Mouse (Mus musculus) kidney, postnatal 36 days (tissue): ENCODE data around the gene Cerk.
"Not testable (repeated sequence)": the region's sequence is repeated elsewhere in the genome, so short reads cannot be mapped to it uniquely, and the experiment has no call there.

Source experiments
- DNase-seq, 2 experiments: peaks; one replicate each; pipeline ENCODE4 v3.0.0; 2021 to 2022; ENCODE audit warnings: mixed read lengths in 2 of 2

Cerk gene

DNA sequence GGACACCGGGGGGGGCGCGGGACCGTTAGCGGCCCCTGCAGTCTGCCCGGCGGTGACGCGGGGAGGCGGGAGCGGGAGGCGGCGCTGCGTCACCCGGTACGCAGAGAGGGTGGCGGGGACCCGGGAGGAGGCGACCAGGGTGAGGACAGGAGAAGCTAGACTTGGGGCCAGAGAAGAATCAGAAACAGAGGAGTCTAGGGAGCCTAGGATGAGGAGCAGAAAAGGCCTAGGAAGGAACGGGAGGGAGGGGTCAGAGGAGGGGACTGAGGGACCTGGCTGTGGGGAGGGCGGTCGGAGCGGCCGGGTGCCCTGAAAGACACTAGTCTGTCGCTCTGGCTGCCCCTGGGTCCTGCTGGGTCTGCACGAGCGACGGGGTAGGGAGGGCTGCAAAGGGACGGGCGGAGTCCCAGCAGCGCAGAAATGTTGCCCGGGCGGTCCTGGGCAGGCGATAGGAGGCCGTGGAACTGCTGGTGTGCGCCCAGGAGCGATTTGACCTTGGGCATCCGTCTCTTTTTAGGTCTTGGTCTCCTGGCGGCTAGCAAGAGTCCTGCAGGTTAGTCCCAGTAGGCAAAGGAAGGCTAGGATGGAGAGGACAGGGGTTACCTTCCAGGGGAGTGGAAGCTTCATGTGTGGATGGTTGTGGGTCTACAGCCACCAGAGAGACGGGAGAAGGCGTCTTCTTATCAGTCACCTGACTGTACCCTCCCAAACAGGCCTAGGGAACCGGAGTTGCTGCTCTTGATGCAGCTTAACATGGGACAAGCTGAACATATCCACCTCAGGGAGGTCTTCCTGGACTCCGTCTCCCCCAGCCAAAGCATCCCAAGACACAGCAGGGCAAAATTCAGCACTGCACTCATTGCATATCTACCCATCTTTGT lies at the start of gene Cerk:
TSS of gene Cerk (minus strand) at position 453 of the 881 bp plus-strand sequence.
- peak in 1 of 2 experiments; percentile 90 for DNase-seq

DNA sequence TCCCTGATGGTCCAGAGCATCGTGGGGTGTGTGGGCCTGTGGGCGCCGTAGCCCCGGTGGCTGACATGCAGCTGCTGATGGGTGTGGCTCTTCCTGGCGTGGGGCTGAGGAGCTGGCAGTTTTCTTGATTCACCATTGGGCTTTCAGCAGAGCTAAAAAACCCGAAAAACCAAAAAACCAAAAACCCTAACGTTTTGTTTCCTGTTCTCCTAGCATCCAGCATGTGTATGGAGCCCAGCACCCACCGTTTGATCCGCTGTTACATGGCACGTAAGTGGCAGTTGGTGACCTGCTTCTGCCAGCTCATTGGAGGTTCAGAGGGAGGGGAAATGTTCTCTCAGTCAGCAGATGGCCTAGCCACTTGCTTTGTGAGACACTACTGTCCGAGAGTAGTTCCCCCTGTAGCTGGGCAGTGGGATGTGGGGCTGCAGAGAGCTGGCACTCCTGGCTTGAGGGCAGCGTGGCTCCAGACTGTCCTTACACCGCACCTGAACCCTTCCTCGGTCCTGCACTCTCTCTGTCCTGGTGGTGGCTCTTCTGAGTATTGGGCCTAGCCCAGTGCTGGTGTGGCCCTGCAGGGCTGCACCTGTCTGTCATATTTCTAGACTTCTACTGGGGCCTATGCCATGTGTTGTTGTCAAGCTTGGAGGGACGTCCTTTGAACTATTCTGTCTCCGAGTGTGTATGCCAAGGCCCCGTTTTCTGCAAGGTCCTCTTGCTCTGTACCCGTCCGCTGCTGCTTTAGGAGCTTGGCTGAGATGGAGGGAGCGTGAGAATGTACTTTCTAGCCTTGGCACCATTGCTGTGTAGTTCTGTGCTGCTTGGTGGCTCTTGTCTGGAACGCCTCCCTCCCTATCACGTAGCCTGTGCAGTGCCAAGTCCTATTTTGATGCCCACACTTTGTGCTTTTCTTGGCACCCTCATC lies 48.8 kb upstream of the Cerk start:
- DNase-seq, result no peak

DNA sequence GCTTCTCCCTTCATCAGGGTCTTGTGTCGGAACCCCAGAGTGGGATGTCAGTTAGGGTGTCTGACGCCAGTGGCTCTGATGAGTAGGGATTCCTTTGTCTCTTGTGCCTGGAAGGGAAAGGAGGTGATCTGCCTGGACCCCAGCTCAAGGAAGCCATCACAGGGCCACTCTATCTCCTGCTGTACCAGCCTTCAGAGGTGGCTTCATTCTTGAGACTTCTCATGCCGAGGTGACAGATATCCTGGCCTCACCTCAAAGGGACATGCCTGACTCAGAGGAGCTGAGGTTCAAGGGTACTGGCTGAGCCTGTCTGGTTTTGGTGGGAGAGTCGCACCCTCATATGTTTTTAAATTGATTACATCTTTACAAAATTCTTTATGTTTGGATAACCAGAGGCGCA lies 48.1 kb upstream of the Cerk start:
- DNase-seq, result no peak

DNA sequence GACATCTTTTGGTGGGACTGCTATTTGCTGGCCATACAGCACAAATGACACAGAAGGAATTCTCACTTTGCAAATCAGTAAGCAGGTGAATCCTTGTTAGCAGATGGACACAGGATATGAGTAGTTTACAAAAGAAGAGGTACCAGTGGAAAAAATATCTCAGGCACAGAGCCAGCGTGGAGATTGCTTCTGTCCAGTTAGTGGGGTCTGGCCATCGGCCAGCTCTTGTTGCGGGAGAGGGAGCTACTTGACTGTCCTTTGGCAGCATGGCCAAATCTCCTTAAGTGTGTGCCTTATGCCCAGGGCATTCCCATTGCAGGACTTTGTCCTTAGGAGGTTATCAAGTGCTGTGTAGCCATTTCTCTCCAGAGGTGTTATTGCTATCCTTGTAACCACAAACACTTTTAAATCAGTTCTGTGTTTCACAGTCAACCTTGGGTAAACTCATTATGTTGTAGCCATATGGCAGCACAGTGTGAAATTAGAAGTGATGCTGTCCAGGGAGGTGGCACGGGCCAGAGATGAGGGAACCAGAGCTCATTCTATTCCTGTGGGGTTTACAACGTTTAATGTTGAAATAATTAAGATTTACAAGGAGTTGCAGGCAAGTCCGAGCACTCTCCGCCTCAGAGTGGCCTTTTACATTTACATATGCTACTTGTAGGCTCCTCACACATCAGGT lies 46.0 kb upstream of the Cerk start:
- peak; percentile 52 to 64 for DNase-seq

DNA sequence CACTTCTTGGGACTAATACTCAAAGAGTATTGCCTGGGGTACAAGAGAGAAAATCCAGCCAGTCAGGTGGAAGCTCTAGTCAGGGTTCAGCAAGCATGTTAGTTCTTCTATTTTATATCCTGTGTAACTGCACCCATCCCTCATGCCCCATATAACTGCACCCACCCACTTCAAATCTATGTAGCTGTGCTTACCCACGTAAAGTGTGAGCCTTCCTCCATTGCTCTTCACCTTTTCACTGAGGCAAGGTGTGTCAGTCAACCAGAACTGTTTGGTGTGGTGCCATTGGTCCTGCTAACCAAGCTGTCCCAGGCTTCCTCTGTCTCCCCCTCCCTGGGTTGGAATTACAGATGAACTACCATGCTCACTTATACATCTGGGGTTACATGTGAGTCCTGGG lies 45.2 kb upstream of the Cerk start:
- no peak for DNase-seq

DNA sequence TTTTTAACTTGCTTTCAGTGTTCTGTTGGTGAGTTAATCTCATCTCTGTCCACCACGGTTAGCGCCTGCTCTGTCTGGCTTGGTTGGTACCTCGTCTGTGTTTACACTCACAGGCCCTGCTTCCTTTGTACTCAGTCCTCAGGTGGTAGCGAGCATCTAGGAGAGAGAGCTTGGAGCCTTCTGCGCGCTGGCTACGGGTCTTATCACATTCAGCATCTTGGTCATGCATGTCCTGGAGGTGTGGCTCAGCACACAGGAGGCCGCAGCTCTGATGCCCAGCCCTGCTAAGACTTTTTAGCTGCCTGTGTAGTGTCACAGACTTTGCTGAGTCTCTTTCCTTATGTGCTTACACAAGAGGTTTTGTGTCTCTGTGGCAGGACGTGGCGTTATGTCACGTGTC lies 43.7 kb upstream of the Cerk start:
- no peak for DNase-seq

DNA sequence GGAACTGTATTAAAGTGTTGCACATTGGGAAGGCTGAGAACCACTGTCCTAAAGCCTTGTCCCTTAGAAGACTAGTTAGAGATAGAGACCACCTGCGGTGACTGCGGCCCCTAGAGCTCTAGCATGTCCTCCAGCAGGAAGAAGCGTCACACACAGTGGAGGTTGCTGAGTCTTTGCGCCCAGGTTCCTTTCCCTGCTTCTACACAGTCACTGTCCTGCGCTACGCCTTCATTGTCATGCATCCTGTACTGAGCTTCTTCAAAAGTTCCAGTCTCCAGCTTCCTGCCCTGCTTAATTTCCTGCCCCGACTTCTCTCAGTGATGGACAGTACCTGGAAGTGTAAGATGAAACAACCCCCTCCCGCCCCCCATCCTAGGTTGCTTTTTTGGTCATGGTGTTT lies 43.1 kb upstream of the Cerk start:
- no peak for DNase-seq

DNA sequence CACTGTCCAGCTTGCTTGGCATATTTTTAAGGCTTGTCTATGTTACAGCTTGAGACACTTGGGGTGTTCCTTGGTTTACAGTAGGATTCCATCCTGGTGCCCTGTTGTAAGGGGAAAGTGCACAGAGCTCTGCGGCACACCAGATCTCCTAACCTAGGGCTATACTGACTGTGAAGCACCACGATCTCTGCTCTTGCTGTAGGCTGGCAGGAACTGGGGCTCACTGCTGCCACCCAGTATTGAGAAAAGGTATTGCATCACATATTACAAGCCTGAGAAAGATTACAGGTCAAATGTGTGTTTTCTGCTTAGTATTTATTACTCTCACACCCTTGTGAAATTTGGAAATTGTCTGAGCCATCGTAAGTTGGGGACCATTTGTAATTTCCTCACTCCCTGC lies 42.2 kb upstream of the Cerk start:
- peak; percentile 65 to 71 for DNase-seq

DNA sequence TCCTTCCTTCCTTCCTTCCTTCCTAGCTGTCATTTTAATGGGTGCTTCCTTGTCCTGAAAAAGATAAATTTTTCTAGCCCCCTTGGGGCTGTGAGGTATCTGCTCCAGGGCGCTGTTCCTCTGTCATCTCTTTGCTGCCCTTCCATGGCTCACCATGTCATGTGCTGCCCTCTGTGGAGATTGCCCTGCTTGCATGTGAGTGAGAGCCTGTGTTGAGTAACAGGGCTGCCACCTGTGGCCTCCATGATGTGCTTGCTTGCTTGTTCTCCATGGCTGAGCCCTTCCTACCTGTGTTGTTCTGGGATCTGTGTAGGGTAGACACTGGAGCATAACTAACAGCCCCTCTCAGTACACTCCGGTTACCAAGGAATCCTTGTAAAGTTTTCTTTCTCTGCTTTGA lies 41.0 kb upstream of the Cerk start:
- DNase-seq, result no peak

DNA sequence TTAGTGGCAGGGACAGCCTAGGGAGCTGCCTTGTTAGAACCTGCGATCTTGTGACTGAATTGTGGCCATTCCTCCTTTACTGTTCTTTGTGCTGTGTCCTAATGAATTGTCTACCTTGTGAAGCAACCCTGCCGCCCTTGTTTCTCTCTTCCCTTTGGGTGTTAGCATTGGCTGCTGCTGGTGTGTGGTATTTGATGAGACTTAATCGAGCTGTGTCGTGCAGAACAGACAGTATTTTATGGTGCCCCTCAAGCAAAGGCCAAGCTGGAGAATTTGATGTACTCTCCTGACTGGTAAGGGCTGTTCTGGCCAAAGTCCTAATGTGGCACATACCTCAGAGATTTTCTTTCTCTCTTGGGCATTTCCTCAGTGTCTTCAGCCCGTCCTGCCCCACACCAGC lies 40.3 kb upstream of the Cerk start:
- DNase-seq, result no peak

DNA sequence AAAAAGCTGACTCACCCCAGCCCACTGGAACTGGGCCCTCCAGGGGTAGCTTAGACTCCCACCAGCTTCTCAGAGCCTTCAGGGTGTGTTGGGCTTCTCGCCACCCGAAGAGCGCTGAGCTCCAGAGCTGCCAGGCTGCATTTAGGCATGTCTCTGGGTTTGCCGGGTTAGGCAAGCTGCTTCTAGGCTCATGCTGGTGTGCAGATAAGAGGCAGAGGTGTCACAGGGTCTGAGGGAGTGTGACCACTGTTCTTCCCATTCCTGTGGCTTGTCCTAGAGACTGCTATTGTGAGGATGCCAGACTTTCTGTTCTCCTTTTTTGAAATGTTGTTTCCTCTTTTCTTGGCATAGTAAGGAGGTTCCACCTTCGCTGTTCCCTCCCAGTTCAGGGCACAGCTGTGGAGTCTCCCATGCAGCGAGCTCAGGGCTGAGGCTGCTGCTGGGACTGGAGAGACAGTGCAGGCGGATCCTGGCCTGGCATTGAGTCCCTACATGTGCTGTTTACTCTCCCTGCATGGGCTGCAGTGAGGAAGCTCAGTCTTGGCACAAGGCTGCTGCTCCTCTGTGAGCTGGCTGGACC lies 39.1 kb upstream of the Cerk start:
- DNase-seq, result no peak

DNA sequence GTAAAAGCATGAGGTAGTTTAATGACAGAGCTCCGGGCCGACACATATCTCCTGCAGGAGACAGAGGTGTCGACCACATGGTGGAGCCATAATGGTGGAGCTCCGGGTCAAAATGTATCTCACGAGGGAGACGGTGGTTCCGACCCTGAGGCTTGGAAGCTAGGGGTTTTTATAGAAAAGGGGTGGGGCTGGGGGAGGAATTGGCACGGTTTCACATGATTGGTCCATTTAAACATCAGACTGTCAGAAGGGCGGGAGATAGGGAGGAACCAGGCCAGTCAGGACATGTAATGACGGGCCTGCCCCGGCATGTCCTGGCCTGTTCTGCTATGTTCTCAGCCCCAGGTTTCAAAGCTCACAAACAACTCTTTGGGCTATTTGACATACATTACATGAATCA lies 36.0 kb upstream of the Cerk start:
- DNase-seq, result not testable (repeated sequence)

DNA sequence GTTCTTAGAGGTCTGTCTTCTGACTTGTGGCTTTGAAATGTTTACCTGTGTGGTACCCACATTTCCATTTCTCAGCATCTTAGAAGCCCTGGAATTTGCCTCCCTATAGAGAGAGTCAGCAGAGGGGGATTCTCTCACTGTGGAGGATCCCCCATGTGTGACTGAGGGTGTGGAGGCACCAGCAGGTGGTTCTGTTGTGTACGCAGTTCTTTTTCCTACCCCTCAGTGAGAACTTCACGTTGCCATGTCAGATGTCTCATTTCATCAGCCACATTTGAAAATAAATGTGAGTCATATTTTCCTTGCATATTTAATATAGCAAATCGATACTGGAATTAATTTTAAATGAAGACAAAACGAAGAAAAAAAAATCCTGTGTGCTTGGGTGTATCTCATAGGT lies 35.4 kb upstream of the Cerk start:
- DNase-seq, result no peak

DNA sequence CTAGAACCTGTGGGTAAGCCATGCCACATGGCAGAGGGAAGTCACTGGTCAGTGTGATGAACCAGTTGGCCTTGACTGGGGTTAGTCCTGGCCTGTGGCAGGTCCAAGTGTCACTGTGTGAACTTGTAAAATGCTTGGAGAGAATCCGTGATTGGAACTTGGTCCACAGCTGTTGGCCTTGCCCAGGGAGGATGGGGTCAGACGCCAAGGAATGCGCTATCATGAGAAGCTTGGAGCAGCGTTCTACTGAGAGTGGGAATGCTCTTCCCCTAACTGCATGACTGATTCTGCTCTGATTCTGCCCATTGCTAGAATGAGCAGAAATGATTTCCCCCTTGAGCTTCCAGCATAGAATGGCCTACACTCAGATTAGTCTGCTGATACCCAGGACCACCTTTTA lies 34.8 kb upstream of the Cerk start:
- DNase-seq, result peak in 1 of 2 experiments; percentile 18

DNA sequence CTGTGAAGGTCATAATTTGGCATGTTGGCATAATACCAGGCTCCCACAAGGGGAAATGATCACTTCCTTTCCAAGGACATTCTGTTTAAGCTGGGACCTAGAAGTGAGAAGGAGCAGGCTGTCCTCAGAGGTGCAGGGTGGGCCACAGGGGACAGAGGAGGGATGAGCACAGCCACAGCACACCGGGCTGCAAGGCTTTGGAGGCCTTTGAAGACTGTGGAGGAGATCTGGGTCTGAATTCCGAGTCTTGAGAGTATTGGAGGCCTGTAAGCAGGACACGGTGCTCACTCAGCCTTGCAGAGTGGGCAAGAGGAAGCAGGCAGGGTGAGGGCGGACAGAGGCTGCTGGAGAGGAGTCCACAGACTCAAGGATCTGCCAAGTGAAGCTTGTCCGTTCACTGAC lies 34.3 kb upstream of the Cerk start:
- DNase-seq, result peak in 1 of 2 experiments; percentile 80

DNA sequence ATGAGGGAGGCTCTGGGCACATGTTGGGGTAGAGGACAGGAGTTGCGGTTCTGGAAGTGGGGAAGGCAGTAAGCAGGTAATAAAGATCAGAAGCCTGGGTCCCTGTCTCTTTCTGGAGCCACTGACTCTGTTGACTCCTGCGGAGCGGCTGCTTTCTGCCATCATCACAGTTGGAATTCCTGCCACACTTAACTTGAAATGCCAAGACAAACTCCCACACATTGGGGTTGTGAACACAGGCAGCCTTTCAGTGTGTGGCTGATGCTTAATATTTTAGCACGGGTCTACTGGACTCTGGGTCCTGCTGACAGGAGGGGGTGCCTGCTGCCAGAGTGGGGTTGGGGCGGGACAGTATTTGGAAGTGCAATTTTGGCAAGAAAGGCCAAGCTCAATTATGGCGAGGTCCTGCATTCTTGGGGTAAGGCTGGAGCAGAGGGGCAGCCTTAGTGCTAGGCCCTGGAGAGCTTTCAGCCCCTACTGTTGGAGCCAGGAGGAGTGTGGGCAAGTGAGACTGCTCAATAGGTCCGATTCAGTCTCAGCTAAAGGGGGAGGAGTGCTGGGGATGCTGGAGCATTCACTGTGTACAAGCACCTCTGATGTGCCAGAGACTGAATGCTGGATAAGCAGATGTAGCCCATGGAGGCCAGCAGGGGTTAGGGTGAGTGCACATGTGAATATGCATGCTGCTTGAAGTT lies 33.7 kb upstream of the Cerk start:
- peak in 1 of 2 experiments; percentile 36 for DNase-seq

DNA sequence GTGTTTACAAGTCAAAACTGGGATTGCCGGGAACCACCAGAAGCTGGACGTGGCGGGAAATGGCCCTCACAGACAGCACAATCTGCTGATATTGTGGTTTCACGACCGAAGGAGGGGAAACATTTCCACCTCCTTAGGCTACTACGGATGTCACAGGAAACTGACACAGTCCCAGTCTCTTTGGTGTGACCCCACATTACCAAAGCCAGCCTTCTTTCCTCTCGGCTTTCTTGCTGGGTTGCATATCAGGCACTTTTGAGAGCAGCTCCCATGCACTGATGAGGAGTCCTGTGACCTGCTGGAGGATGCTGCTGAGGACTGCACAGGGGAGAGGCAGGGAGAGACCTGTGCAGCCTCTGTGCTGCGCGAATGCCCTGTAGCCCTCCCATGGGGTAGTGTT lies 30.7 kb upstream of the Cerk start:
- DNase-seq, result not testable (repeated sequence)

DNA sequence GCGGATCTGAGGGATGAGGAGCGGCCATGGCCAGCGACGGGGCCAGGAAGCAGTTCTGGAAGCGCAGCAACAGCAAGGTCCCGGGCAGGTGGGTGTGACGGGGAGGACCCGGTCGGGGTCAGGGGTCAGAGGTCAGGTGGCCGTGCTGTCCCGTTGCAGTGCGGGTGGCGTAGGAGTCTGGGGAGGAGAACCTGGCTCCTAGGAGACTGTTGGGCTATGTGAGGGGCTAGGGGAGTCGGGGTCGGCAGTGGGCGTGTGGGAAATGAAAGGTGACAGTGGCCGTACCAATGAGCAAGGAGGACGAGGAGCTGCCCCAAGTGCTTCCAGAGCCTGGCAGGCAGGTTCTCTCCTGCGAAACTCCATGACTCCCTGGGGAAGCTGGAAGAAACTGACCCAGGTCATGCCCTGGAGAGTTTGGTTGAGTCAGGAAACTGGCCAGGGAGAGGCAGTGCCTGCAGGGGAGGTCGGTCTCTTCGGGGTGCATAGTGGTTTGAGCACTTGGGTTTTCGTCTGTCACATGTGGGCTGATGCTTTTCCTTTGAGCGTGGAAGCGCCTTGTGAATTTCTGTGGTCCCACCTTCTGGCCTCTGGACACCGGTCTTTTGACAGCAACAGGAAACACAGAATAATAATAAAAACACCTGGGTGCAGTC lies 28.7 kb upstream of the Cerk start:
- DNase-seq, result peak in 1 of 2 experiments; percentile 41

DNA sequence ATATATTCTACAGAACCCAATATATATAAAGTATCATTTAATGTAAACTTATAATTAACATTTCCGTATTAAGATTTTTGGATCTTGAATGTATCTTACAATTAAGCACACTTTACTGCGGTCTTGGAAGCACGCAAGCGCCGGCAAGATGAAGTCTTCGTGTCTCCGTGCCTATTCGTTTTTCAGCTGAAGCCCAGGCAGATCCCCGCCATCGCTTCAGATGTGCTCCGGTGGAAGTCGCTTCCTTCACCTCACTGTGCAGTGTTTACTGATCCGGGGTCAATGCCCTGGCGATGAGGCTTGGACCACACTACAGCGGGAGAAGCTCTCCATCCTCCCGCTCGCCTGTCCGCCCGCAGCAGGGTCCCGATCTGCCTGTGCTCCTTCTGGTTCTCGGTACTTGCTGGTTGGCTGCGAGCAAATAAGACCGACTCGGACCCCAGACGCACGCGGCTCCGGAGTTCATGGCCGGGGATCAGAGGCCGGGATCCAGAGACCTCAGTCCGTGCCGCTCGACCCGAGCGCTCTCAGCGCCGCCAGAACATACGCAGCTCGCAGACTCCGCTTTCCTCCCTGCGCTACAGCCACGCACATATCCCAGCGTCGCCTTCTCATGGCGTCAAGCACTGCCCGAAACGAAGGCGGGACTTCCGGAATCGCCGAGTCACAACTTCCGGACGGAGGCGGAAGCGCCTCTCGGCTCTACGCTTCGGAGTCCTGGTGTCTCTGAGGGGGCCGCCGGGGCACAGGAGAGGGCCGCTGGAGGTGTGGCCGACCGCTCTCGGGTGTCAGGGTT lies 28.0 kb upstream of the Cerk start, which contains the start of gene Tbc1d22a:
TSS of gene Tbc1d22a (plus strand) at position 707 of the 796 bp plus-strand sequence.
- peak; percentile 92 to 96 for DNase-seq

DNA sequence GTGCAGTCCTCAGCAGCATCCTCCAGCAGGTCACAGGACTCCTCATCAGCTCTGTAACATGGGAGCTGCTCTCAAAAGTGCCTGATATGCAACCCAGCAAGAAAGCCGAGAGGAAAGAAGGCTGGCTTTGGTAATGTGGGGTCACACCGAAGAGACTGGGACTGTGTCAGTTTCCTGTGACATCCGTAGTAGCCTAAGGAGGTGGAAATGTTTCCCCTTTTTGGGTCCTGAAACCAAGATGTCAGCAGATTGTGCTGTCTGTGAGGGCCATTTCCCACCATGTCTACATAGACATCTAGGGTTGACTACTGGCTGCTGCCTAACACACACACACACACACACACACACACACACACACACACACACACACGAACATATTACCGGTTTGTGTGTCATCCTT lies 26.3 kb upstream of the Cerk start:
- not testable (repeated sequence) for DNase-seq
